Comparison of ENCODE assay signal across 29 mouse cellular contexts in genomic region chr9:14967598-14967997, GRCm38 (mm10).
A peak's percentile ranks its signal among the peaks of the same experiment; 100 is the strongest.
DNase-seq lines count a peak whose midpoint lies in the region; ATAC-seq and TF ChIP-seq lines count a peak whose summit lies in the region.
"Had no signal": no experiment of that assay in that cellular context is flagged by ENCODE, and none has a peak within 500 bp of the region (broad histone marks: within the 10 kb centered on the region; RNA-seq: fewer than 3 reads in every experiment).

No protein-coding gene starts in this region.

- H3K9me3 ChIP-seq in liver, embryonic 11.5 days (ENCODE audit: control insufficient read depth, low read length), result no peaks in the 10 kb centered on the region
- no peaks in the 10 kb centered on the region for H3K9me3 ChIP-seq in liver, postnatal 0 days (ENCODE audit: low read length)
- no peaks in the 10 kb centered on the region for H3K9me3 ChIP-seq in liver, embryonic 13.5 days (replicated peaks)
- H3K9me3 ChIP-seq in intestine, embryonic 15.5 days, result no peaks in the 10 kb centered on the region
- H3K9me3 ChIP-seq: embryonic facial prominence, embryonic 12.5 days; forebrain, embryonic 15.5 days; heart, embryonic 12.5 days; limb, embryonic 10.5 days; limb, embryonic 15.5 days; midbrain, embryonic 10.5 days; midbrain, embryonic 15.5 days had no signal

- no peak for TF ChIP-seq CTCF in liver, postnatal 0 days (IDR thresholded peaks at IDR 0.05; ENCODE audit: low read depth)

- H3K27me3 ChIP-seq in liver, embryonic 11.5 days (replicated peaks; ENCODE audit: control insufficient read depth, insufficient read depth, low read length), result no peaks in the 10 kb centered on the region
- no peaks in the 10 kb centered on the region for H3K27me3 ChIP-seq in liver, postnatal 0 days (ENCODE audit: insufficient read depth, low read length)
- no peaks in the 10 kb centered on the region for H3K27me3 ChIP-seq in liver, embryonic 13.5 days
- H3K27me3 ChIP-seq in intestine, embryonic 15.5 days (replicated peaks), result no peaks in the 10 kb centered on the region
- H3K27me3 ChIP-seq: embryonic facial prominence, embryonic 12.5 days; forebrain, embryonic 15.5 days; heart, embryonic 12.5 days; limb, embryonic 15.5 days; midbrain, embryonic 15.5 days had no signal

- H3K4me3 ChIP-seq in liver, embryonic 11.5 days (ENCODE audit: low read depth, low read length), result no peak overlapping the region
- no peak overlapping the region for H3K4me3 ChIP-seq in liver, postnatal 0 days (ENCODE audit: low read depth, low read length)
- no peak overlapping the region for H3K4me3 ChIP-seq in liver, embryonic 13.5 days (replicated peaks)
- H3K4me3 ChIP-seq in intestine, embryonic 15.5 days (replicated peaks), result no peak overlapping the region
- H3K4me3 ChIP-seq: embryonic facial prominence, embryonic 12.5 days; forebrain, embryonic 15.5 days; gastrocnemius, adult 2 months; heart, adult 2 months; heart, embryonic 12.5 days; limb, embryonic 10.5 days; limb, embryonic 15.5 days; midbrain, embryonic 10.5 days; midbrain, embryonic 15.5 days had no signal

- no peak overlapping the region for H3K4me2 ChIP-seq in liver, embryonic 11.5 days
- H3K4me2 ChIP-seq in liver, postnatal 0 days (ENCODE audit: low read depth, low read length), result no peak overlapping the region
- H3K4me2 ChIP-seq in liver, embryonic 13.5 days, result no peak overlapping the region
- no peak overlapping the region for H3K4me2 ChIP-seq in intestine, embryonic 15.5 days (replicated peaks)
- H3K4me2 ChIP-seq: embryonic facial prominence, embryonic 12.5 days; forebrain, embryonic 15.5 days; heart, embryonic 12.5 days; hindbrain, embryonic 14.5 days; limb, embryonic 15.5 days; midbrain, embryonic 15.5 days had no signal

- H3K27ac ChIP-seq in liver, embryonic 11.5 days (ENCODE audit: low read depth, low read length), result no peak overlapping the region
- H3K27ac ChIP-seq in liver, postnatal 0 days (ENCODE audit: low read depth), result no peak overlapping the region
- no peak overlapping the region for H3K27ac ChIP-seq in liver, embryonic 13.5 days
- H3K27ac ChIP-seq in intestine, embryonic 15.5 days, result no peak overlapping the region
- H3K27ac ChIP-seq: embryonic facial prominence, embryonic 12.5 days; forebrain, embryonic 15.5 days; gastrocnemius, adult 2 months; heart, adult 2 months; hindbrain, embryonic 14.5 days; limb, embryonic 10.5 days; limb, embryonic 15.5 days; macrophage; midbrain, embryonic 10.5 days; midbrain, embryonic 15.5 days; stomach, postnatal 0 days had no signal

- H3K36me3 ChIP-seq in liver, embryonic 11.5 days (ENCODE audit: control insufficient read depth, insufficient read depth, low read length), result no peaks in the 10 kb centered on the region
- no peaks in the 10 kb centered on the region for H3K36me3 ChIP-seq in liver, postnatal 0 days (replicated peaks; ENCODE audit: insufficient read depth, low read length)
- no peaks in the 10 kb centered on the region for H3K36me3 ChIP-seq in liver, embryonic 13.5 days
- H3K36me3 ChIP-seq in intestine, embryonic 15.5 days, result no peaks in the 10 kb centered on the region
- H3K36me3 ChIP-seq: embryonic facial prominence, embryonic 12.5 days; forebrain, embryonic 15.5 days; heart, embryonic 12.5 days; limb, embryonic 10.5 days; limb, embryonic 15.5 days; midbrain, embryonic 10.5 days; midbrain, embryonic 15.5 days had no signal

- H3K4me1 ChIP-seq in liver, embryonic 11.5 days (replicated peaks; ENCODE audit: control insufficient read depth, insufficient read depth, low read length), result 0 out of 2 replicates have a peak, but pooled peaks cover 3% of the 10 kb centered on the region
- no peaks in the 10 kb centered on the region; the same call in 1 of the 2 replicates for H3K4me1 ChIP-seq in liver, postnatal 0 days (ENCODE audit: insufficient read depth)
- peaks cover 48% of the 10 kb centered on the region for H3K4me1 ChIP-seq in liver, embryonic 13.5 days (replicated peaks)
- no peaks in the 10 kb centered on the region for H3K4me1 ChIP-seq in intestine, embryonic 15.5 days (replicated peaks)
- H3K4me1 ChIP-seq: embryonic facial prominence, embryonic 12.5 days; forebrain, embryonic 15.5 days; heart, embryonic 12.5 days; limb, embryonic 10.5 days; limb, embryonic 15.5 days; midbrain, embryonic 10.5 days; midbrain, embryonic 15.5 days had no signal

- no peak overlapping the region for H3K9ac ChIP-seq in liver, embryonic 11.5 days (ENCODE audit: low read depth, low read length)
- no peak overlapping the region for H3K9ac ChIP-seq in liver, postnatal 0 days (replicated peaks)
- no peak overlapping the region for H3K9ac ChIP-seq in liver, embryonic 13.5 days
- H3K9ac ChIP-seq in intestine, embryonic 15.5 days, result no peak overlapping the region
- H3K9ac ChIP-seq: embryonic facial prominence, embryonic 12.5 days; forebrain, embryonic 15.5 days; heart, embryonic 12.5 days; hindbrain, embryonic 14.5 days; limb, embryonic 15.5 days; midbrain, embryonic 15.5 days had no signal

- WGBS in liver, embryonic 11.5 days, result 79% methylated on average over 1 of the region's 1 CpGs
- 78% methylated on average over 1 of the region's 1 CpGs for WGBS in liver, postnatal 0 days (ENCODE audit: insufficient replicate concordance)
- WGBS in liver, embryonic 13.5 days (ENCODE audit: insufficient replicate concordance), result 52% methylated on average over 1 of the region's 1 CpGs
- WGBS in intestine, embryonic 15.5 days, result 87% methylated on average over 1 of the region's 1 CpGs

- TF ChIP-seq EP300 in liver, postnatal 0 days (IDR thresholded peaks at IDR 0.05; ENCODE audit: low read depth), result no peak

- ATAC-seq in liver, embryonic 11.5 days (replicated peaks; ENCODE audit: low FRiP score), result peak; percentile 48
- ATAC-seq in liver, postnatal 0 days, result no peak
- ATAC-seq in liver, embryonic 13.5 days (ENCODE audit: low read depth), result peak; percentile 57; the same call in 1 of the 2 replicates
- ATAC-seq in intestine, embryonic 15.5 days, result no peak
- ATAC-seq: forebrain, embryonic 15.5 days; midbrain, embryonic 15.5 days had no signal

- DNase-seq in adrenal gland, adult 2 months, result peak; percentile 43
- DNase-seq in adrenal gland, postnatal 4 days (ENCODE audit: low spot score in 2 of 2), result no peak
- no peak for DNase-seq in liver, embryonic 11.5 days (ENCODE audit: low spot score)
- no peak for DNase-seq in liver, postnatal 0 days
- no peak for DNase-seq in liver, embryonic 13.5 days
- no peak for DNase-seq in thymus, postnatal 25 days
- DNase-seq: cerebellum, adult 11-12 months; cerebellum, adult 9-11 months; embryo, embryonic 11 days; gastrocnemius, adult 2 months; gastrocnemius, postnatal 36 days; heart, adult 2 months; kidney, adult 18-20 months; kidney, postnatal 4 days; lung, adult 2 months; lung, postnatal 10 days; right cerebral cortex, postnatal 25 days; thymus, postnatal 4 days had no signal

Comparison
In these comparisons a context has a peak if more than half of its experiments do, and no peak if none do; other contexts are left out.
1. ATAC-seq: peak in liver, embryonic 11.5 days (single experiment) and liver, embryonic 13.5 days (single experiment); none in liver, postnatal 0 days (single experiment) and intestine, embryonic 15.5 days (single experiment).